Mouse (Mus musculus) kidney, adult 11 months (tissue): ENCODE measurements around the gene Mrps18b.

Source experiments
- DNase-seq: peaks from one replicate; pipeline ENCODE4 v3.0.0; 2022

The Mrps18b gene

GRCm38 (mm10) chr17:35873774-35874519 lies 42.2 kb downstream of the Mrps18b start:
- peak; percentile 76 for DNase-seq

GRCm38 (mm10) chr17:35870884-35871696 lies 45.1 kb downstream of the Mrps18b start:
- DNase-seq, result no peak

- DNase-seq, result peak; percentile 69
Measured at GRCm38 (mm10) chr17:35870151-35870883, 45.9 kb downstream of the Mrps18b start.

GRCm38 (mm10) chr17:35869346-35870067 lies 46.7 kb downstream of the Mrps18b start:
- DNase-seq, result no peak

GRCm38 (mm10) chr17:35868961-35869345 lies 47.2 kb downstream of the Mrps18b start:
- DNase-seq, result no peak

GRCm38 (mm10) chr17:35868165-35868820 lies 47.9 kb downstream of the Mrps18b start:
- no peak for DNase-seq

GRCm38 (mm10) chr17:35866911-35867890 lies 49.0 kb downstream of the Mrps18b start:
- no peak for DNase-seq

GRCm38 (mm10) chr17:35866281-35866831 lies 49.8 kb downstream of the Mrps18b start:
- no peak for DNase-seq

GRCm38 (mm10) chr17:35865481-35866280 lies 50.5 kb downstream of the Mrps18b start, which contains the start of gene Ppp1r18:
TSS of gene Ppp1r18 (plus strand) at chr17:35865593.
- DNase-seq, result peak; percentile 49

- DNase-seq, result no peak
Measured at GRCm38 (mm10) chr17:35864832-35865353, 51.3 kb downstream of the Mrps18b start.

- peak; percentile 84 for DNase-seq
Measured at GRCm38 (mm10) chr17:35861198-35861857, 54.9 kb downstream of the Mrps18b start, which contains the start of gene Nrm. TSS of gene Nrm (plus strand) at chr17:35861318.

- DNase-seq, result no peak
Measured at GRCm38 (mm10) chr17:35860831-35861197, 55.4 kb downstream of the Mrps18b start.
